Mouse (Mus musculus) heart, embryonic 12.5 days (tissue): ENCODE data around the gene Apol7a. TPM values are rescaled to one million over a fixed set of nuclear protein-coding genes. Genes with fewer than 3 reads are reported as not detected.
A peak's percentile ranks its signal among the peaks of the same experiment; 100 is the strongest.

ENCODE experiments used
- ATAC-seq: fragments of 200-750 bp; cut with Nextera tagmentation; 2 replicates; pipeline ENCODE4 v1.8.0; 2017; ENCODE audit warnings: moderate TSS enrichment, moderate library complexity; ENCODE audit not compliant: insufficient number of reproducible peaks, low FRiP score
- H3K27ac ChIP-seq: fragments of 300-500 bp; sonication (generic); 2 replicates; pipeline ENCODE4 v1.5.1; 2016; ENCODE audit warnings: mild to moderate bottlenecking, moderate library complexity; ENCODE audit not compliant: poor library complexity, severe bottlenecking
- H3K27me3 ChIP-seq: fragments of 300-500 bp; sonication (generic); replicated peaks from 2 replicates; pipeline ENCODE4 v1.6.1; 2016; ENCODE audit warnings: mild to moderate bottlenecking, moderate library complexity
- H3K36me3 ChIP-seq: fragments of 300-500 bp; sonication (generic); 2 replicates; pipeline ENCODE4 v1.6.1; 2016; ENCODE audit warnings: mild to moderate bottlenecking, moderate library complexity
- H3K4me1 ChIP-seq: fragments of 300-500 bp; sonication (generic); replicated peaks from 2 replicates; pipeline ENCODE4 v1.6.1; 2016; ENCODE audit warnings: mild to moderate bottlenecking
- H3K4me2 ChIP-seq: fragments of 300-500 bp; sonication (generic); 2 replicates; pipeline ENCODE4 v1.6.1; 2016; ENCODE audit warnings: mild to moderate bottlenecking, moderate library complexity
- H3K4me3 ChIP-seq: fragments of 300-500 bp; sonication (generic); 2 replicates; pipeline ENCODE4 v1.5.1; 2016; ENCODE audit warnings: mild to moderate bottlenecking
- H3K9ac ChIP-seq: fragments of 300-500 bp; sonication (generic); 2 replicates; pipeline ENCODE4 v1.6.1; 2016; ENCODE audit warnings: mild to moderate bottlenecking, moderate library complexity
- H3K9me3 ChIP-seq: fragments of 300-500 bp; sonication (generic); replicated peaks from 2 replicates; pipeline ENCODE4 v1.6.1; 2016; ENCODE audit warnings: mild to moderate bottlenecking, moderate library complexity
- WGBS: fragments of 180-500 bp; shearing (Covaris S2); methylation state at CpG from one replicate; pipeline ENCODE4 v1.1.7; 2016; 5-methylcytosine and 5-hydroxymethylcytosine counted together
- polyA plus RNA-seq: library from polyadenylated mRNA; unstranded; fragments of >200 nt; fragmentation: Nextera tagmentation; extraction: Ambion mirVana; gene quantifications from 2 replicates; pipeline ENCODE4 v1.2.1, GENCODE M21; 2016

The Apol7a gene
- polyA plus RNA-seq, 1 experiment from 2014 or later, result 0.19 TPM

GRCm38 (mm10) chr15:77344127-77345125 lies 54.5 kb downstream of the Apol7a start:
- H3K4me3 ChIP-seq, result peak overlapping the region; percentile 37; the same call in 1 of the 2 replicates
- no peaks in the 10 kb centered on the region for H3K9me3 ChIP-seq
- WGBS, result 27% methylated on average over 17 of the region's 17 CpGs
- peak overlapping the region; percentile 67; the same call in 1 of the 2 replicates for H3K9ac ChIP-seq
- ATAC-seq, result peak; percentile 72
- H3K4me1 ChIP-seq, result peaks cover 33% of the 10 kb centered on the region
- H3K27ac ChIP-seq, result peak overlapping the region; percentile 89
- no peaks in the 10 kb centered on the region for H3K36me3 ChIP-seq
- peak overlapping the region; percentile 68 for H3K4me2 ChIP-seq
- H3K27me3 ChIP-seq, result no peaks in the 10 kb centered on the region

- ATAC-seq, result peak; percentile 87
- WGBS, result 6% methylated on average over 13 of the region's 13 CpGs
- H3K4me3 ChIP-seq, result peak overlapping the region; percentile 37
- H3K36me3 ChIP-seq, result no peaks in the 10 kb centered on the region
- no peaks in the 10 kb centered on the region for H3K9me3 ChIP-seq
- peak overlapping the region; percentile 89 for H3K27ac ChIP-seq
- peak overlapping the region; percentile 67 for H3K9ac ChIP-seq
- peak overlapping the region; percentile 68 for H3K4me2 ChIP-seq
- H3K4me1 ChIP-seq, result peaks cover 33% of the 10 kb centered on the region
- no peaks in the 10 kb centered on the region for H3K27me3 ChIP-seq
These were observed 55.3 kb downstream of the Apol7a start for GRCm38 (mm10) chr15:77343527-77344091.

- H3K4me3 ChIP-seq, result peak overlapping the region; percentile 37
- peak overlapping the region; percentile 68 for H3K4me2 ChIP-seq
- no peaks in the 10 kb centered on the region for H3K36me3 ChIP-seq
- 21% methylated on average over 18 of the region's 18 CpGs for WGBS
- H3K27me3 ChIP-seq, result no peaks in the 10 kb centered on the region
- H3K27ac ChIP-seq, result peak overlapping the region; percentile 89
- ATAC-seq, result peak; percentile 26
- H3K9me3 ChIP-seq, result no peaks in the 10 kb centered on the region
- peaks cover 33% of the 10 kb centered on the region for H3K4me1 ChIP-seq
- H3K9ac ChIP-seq, result peak overlapping the region; percentile 67
These were observed 55.9 kb downstream of the Apol7a start for GRCm38 (mm10) chr15:77342962-77343526.

DNA sequence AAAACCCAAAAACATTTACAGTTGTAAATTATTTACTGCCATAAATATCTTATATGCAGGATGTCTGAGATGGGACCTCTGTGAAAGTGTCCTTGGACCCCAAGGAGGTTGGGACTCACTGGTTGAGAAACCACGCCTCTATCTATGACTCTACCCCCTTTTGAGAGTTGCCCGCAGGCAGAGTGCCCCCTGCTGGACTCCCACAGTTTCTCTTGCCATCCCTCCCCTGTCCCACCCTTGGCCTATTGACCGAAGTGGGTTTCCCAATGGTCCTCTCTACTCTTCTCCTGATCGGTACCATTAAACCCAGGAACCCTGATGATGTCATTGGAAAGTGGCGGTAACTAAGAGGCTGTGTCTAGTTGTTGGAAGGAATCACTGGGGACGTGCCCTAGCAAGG lies 56.9 kb downstream of the Apol7a start:
- Histone ChIP-seq H3K36me3 (no peaks in the 10 kb centered on the region), H3K27ac (no peak overlapping the region), H3K27me3 (no peaks in the 10 kb centered on the region), H3K9ac (no peak overlapping the region), H3K4me3 (no peak overlapping the region), H3K4me2 (no peak overlapping the region), H3K4me1 (peaks cover 35% of the 10 kb centered on the region), H3K9me3 (no peaks in the 10 kb centered on the region)
- WGBS, result 79% methylated on average over 6 of the region's 6 CpGs
- ATAC-seq, result no peak

DNA sequence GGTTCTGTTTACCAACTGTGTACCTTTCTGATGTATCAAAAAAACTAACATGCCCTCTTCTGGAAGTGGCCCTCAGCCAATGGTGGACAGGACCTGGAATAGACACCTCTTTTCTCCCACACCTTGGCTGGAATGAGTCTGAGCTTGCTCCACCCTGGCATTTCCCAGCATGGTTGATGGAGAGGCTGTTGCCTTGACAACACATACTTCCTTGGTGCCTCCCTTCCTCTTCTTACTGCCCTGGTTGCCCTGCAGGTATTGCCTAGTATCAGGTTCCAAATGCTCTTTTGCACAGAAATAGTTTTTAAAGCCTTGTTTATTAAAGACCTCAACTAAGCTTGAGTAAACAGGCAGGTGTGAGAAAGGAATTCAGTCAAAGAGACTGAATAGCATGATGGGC lies 58.3 kb downstream of the Apol7a start:
- Histone ChIP-seq H3K36me3 (no peaks in the 10 kb centered on the region), H3K27ac (no peak overlapping the region), H3K9me3 (no peaks in the 10 kb centered on the region), H3K4me3 (no peak overlapping the region), H3K4me2 (no peak overlapping the region), H3K4me1 (peaks cover 47% of the 10 kb centered on the region), H3K27me3 (no peaks in the 10 kb centered on the region), H3K9ac (no peak overlapping the region)
- no peak for ATAC-seq

- Histone ChIP-seq H3K27me3 (no peaks in the 10 kb centered on the region), H3K9me3 (no peaks in the 10 kb centered on the region), H3K4me3 (no peak overlapping the region), H3K4me2 (no peak overlapping the region), H3K4me1 (peaks cover 40% of the 10 kb centered on the region), H3K36me3 (no peaks in the 10 kb centered on the region), H3K27ac (no peak overlapping the region), H3K9ac (no peak overlapping the region)
- no peak for ATAC-seq
- 58% methylated on average over 8 of the region's 8 CpGs for WGBS
These were observed 59.9 kb downstream of the Apol7a start for GRCm38 (mm10) chr15:77338924-77339429.

DNA sequence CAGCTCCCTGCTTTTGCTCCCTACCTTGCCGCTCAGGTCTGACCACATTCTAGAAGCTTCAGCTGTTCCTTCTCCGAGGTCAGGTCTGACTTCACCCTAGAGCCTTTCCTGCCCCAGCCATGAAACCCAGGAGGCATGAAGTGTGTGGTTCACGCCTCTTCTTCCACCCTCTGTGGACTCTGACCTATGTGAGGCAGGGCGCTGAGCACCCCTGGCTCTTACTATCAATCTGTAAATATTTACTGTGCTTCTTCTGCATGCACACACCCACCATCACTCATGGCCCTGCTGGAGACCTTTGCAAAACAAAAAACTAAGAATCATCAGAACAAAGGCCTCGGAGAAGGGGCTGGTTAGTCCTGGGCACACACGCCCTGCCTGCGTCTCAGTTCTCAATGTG lies 60.5 kb downstream of the Apol7a start:
- Histone ChIP-seq H3K4me2 (no peak overlapping the region), H3K4me3 (no peak overlapping the region), H3K36me3 (no peaks in the 10 kb centered on the region), H3K9ac (no peak overlapping the region), H3K4me1 (peaks cover 36% of the 10 kb centered on the region), H3K27me3 (no peaks in the 10 kb centered on the region), H3K9me3 (no peaks in the 10 kb centered on the region), H3K27ac (no peak overlapping the region)
- WGBS, result 74% methylated on average over 7 of the region's 7 CpGs
- ATAC-seq, result no peak

Other genes starting within 250 kb of the Apol7a start
- gene Rbfox2, start 92.1 kb downstream of the Apol7a start, polyA plus RNA-seq, result 87.6 and 97.4 TPM in 2 replicates
- 0.74 and 0.76 TPM in 2 replicates for gene Apol9a, start 12.0 kb upstream of the Apol7a start, polyA plus RNA-seq
- gene Apol7b, start 48.4 kb upstream of the Apol7a start, polyA plus RNA-seq, result not detected in 2 replicates
- gene Apol10a, start 77.9 kb upstream of the Apol7a start, polyA plus RNA-seq, result not detected in 2 replicates
- not detected in 2 replicates for gene Apol11a, start 109.2 kb upstream of the Apol7a start, polyA plus RNA-seq
- gene Apol7c, start 134.2 kb upstream of the Apol7a start, polyA plus RNA-seq, result not detected in 2 replicates
- gene 1700025B11Rik, start 162.8 kb upstream of the Apol7a start, polyA plus RNA-seq, result not detected in 2 replicates
- gene Apol10b, start 197.0 kb upstream of the Apol7a start, polyA plus RNA-seq, result not detected in 2 replicates
- not detected in 2 replicates for gene Gm36245, start 200.1 kb upstream of the Apol7a start, polyA plus RNA-seq
- 0.09 TPM in 1 of 2 replicates, not detected in the other for gene Apol11b, start 244.2 kb upstream of the Apol7a start, polyA plus RNA-seq